Mouse (Mus musculus) large intestine, adult 2 months (tissue): Measurements from ENCODE around the gene Sh2d7. TPM values are rescaled to one million over a fixed set of nuclear protein-coding genes. Genes with fewer than 3 reads are reported as not detected.
"Not testable (repeated sequence)": the region's sequence is repeated elsewhere in the genome, so short reads cannot be mapped to it uniquely, and the experiment has no call there.

ENCODE experiments used
- DNase-seq: peaks from one replicate; pipeline ENCODE4 v3.0.0-alpha.2; 2012; ENCODE audit warnings: low read depth, low spot score
- WGBS: fragments of 180-500 bp; shearing (Covaris S2); methylation state at CpG from one replicate; pipeline ENCODE4 v1.1.7; 2018; 5-methylcytosine and 5-hydroxymethylcytosine counted together
- polyA plus RNA-seq: library from polyadenylated mRNA; depleted of rRNA; stranded (reverse); fragments of >200 nt; gene quantifications from 2 replicates; pipeline ENCODE4 v1.2.3, GENCODE M21; 2012

Gene Sh2d7
- polyA plus RNA-seq, 1 experiment: 3.8 TPM

- no peak for DNase-seq
- WGBS: 67% methylated on average over 5 of the region's 5 CpGs
These were observed 2.0 kb downstream of the Sh2d7 start for GRCm38 (mm10) chr9:54540801-54541200.

DNA sequence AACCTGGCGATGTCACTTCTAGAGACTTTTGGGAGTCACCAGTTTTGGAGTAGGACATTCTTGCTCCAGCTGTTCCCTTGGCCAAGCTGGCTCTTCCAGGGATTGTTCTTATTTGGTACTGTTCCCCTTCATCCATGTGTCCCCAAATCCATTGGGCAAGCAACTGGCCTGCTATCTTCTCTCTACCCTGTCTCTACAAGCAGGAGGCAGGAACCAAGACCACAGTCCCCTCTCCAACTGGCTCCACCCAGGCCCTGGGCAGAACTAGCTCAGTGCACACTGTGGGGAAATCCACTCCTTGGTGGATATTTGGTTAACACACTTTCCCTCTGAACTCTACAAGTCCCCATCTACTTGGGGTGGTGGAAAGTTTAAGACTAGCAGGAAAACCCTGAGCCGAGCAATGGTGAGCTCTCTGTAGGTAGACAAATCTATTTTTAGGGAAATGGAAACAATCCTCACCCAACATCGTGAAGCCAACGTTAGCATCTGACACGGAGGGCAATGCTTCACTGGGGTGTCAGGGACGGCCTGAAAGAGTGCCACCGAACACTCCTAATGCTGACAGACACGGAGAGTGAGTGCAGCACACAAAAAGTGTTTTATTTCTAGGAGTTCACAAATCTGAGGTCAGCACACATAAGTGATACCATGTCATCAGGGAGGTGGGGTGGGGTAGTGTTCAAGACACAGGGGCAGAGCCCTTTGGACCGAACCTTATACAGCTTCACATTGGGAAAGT, 5.6 kb downstream of the Sh2d7 start:
- 80% methylated on average over 9 of the region's 9 CpGs for WGBS
- DNase-seq: no peak

GRCm38 (mm10) chr9:54544954-54545315, 6.2 kb downstream of the Sh2d7 start:
- DNase-seq: no peak
- 91% methylated on average over 4 of the region's 4 CpGs for WGBS

DNA sequence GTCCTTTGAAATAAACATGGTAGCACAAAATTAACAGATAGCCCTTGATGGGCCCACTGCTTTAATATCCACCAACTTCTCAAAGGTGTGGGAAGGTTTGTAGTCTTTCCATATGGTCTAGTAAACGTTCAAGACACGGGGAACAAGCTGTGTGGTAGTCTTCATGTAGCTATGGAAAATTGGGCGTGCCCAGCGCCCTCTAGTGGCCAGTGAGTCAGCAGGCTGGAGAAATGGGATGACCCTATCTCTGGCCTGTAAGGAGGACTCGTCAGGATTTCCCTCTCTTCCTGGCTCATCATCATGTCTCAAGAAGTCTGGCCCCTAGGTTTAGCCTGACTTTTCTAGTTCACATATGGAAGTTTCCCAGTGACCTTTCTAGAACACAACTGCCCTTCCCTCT, 8.8 kb downstream of the Sh2d7 start:
- no peak for DNase-seq
- WGBS: 11% methylated on average over 5 of the region's 5 CpGs

DNA sequence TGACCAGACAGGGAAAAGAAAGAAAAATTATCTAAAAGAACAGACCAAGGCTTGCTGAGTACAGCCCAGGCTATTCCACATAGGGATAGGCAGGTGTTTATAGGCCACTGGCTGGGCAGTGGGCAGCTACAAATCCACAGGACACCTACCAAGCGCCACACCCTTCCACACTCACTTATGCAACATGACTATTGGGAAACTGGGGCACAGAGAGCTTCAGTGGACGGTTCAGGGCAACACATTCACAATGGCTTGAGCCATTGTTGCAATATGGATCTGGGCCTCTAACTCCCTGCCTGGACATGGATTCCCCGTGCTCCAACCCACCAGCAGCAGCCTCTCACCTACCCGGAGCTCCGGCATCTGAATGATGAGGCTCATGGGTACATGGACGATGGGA, 10.6 kb downstream of the Sh2d7 start:
- no peak for DNase-seq
- 89% methylated on average over 6 of the region's 6 CpGs for WGBS

GRCm38 (mm10) chr9:54552409-54552808, 13.6 kb downstream of the Sh2d7 start:
- DNase-seq: no peak
- 22% methylated on average over 5 of the region's 5 CpGs for WGBS

DNA sequence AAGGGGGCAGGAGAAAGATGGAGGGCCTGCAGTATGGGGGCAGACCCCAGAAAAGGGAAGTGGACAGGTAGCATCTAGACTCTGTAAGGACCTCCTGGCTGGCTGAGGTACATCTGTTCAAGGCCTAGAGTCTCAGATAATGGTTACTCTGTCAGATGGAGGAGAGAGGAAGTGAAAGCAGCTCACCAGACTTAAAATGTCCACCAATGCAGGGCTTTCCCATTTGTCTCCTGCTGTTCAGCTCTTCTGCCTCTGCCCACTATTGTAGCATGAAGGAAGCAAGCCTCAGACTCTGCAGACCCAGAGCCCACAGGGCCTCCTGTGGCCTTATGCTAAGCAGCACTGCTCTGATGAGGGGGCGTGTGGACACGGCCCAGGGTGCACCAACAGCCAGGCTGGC, 16.3 kb downstream of the Sh2d7 start:
- WGBS: 78% methylated on average over 2 of the region's 2 CpGs
- no peak for DNase-seq

GRCm38 (mm10) chr9:54558731-54559130, 19.9 kb downstream of the Sh2d7 start:
- DNase-seq: no peak
- 92% methylated on average over 8 of the region's 8 CpGs for whole genome bisulfite sequencing

- no peak for DNase-seq
- WGBS: 2% methylated on average over 51 of the region's 54 CpGs
These were observed 21.1 kb downstream of the Sh2d7 start, which contains the start of gene Cib2 for GRCm38 (mm10) chr9:54559771-54560471. TSS of gene Cib2 (minus strand) at chr9:54560218.

- 84% methylated on average over 8 of the region's 8 CpGs for WGBS
- DNase-seq: no peak
These were observed 22.2 kb downstream of the Sh2d7 start for GRCm38 (mm10) chr9:54560831-54561601.

- no peak for DNase-seq
These were observed 28.2 kb downstream of the Sh2d7 start for GRCm38 (mm10) chr9:54566958-54567357.

GRCm38 (mm10) chr9:54568732-54569131, 29.9 kb downstream of the Sh2d7 start:
- no peak for DNase-seq
- WGBS: 39% methylated on average over 2 of the region's 2 CpGs

More at GRCm38 (mm10) chr9:54566958-54567357, 28.2 kb downstream of the Sh2d7 start:
- 30% methylated on average over 4 of the region's 4 CpGs for WGBS

- WGBS: 15% methylated on average over 9 of the region's 9 CpGs
- no peak for DNase-seq
These were observed 32.5 kb downstream of the Sh2d7 start for GRCm38 (mm10) chr9:54571130-54571839.

DNA sequence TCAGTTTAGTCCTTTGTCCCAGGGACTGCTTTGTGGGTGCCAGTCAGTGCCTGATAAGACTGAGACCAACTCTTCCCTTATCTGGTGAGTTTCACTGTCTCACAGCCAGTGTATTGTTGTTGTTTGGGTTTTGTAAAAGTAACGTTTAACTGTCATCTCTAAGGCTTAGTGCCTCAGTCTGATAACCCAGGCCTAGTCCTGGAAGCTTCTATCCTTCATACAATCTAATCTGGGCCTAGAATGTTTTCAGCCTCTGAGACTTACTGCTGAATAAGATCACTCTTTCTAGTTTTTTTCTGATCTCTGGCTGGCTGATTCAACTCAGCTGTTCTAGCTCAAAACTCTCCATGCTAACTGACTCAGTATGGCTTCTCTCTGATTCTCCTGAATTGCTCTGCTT, 44.9 kb downstream of the Sh2d7 start:
- no peak for DNase-seq
- WGBS: 57% methylated on average over 1 of the region's 1 CpGs

DNA sequence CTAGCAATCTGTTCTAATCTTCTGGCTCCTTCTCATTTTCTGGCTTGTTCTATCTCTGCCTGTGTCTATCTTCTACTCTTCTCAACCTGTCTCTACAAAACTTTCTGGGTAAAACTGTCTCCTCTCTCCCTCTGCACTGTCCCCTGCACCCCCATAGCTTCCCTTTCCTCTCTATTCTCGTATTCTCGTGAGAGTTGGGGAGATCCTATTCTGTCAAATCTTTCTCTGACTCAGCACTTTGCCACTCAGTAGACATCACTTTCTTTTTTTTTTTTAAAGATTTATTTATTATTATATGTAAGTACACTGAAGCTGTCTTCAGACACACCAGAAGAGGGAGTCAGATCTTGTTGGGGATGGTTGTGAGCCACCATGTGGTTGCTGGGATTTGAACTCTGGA, 45.3 kb downstream of the Sh2d7 start:
- DNase-seq: not testable (repeated sequence)
- WGBS: 81% methylated on average over 2 of the region's 2 CpGs

DNA sequence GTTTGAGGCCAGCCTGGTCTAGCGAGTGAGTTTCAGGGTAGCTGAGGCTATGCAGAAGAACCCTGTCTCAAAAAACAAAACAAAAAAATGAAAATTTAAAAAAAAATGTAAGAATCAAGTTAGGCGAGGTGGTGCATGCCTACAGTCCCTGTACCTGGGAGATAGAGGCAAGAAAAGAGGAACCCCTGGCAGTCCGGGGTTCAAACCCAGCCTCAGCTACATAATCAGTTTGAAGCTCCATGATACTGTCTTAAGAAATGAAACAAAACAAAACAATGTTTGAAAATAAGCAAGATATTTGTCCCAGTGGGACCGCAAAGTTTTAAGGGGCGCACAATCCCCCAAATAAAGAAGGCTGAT, 47.0 kb downstream of the Sh2d7 start:
- 35% methylated on average over 5 of the region's 5 CpGs for WGBS
- no peak for DNase-seq

DNA sequence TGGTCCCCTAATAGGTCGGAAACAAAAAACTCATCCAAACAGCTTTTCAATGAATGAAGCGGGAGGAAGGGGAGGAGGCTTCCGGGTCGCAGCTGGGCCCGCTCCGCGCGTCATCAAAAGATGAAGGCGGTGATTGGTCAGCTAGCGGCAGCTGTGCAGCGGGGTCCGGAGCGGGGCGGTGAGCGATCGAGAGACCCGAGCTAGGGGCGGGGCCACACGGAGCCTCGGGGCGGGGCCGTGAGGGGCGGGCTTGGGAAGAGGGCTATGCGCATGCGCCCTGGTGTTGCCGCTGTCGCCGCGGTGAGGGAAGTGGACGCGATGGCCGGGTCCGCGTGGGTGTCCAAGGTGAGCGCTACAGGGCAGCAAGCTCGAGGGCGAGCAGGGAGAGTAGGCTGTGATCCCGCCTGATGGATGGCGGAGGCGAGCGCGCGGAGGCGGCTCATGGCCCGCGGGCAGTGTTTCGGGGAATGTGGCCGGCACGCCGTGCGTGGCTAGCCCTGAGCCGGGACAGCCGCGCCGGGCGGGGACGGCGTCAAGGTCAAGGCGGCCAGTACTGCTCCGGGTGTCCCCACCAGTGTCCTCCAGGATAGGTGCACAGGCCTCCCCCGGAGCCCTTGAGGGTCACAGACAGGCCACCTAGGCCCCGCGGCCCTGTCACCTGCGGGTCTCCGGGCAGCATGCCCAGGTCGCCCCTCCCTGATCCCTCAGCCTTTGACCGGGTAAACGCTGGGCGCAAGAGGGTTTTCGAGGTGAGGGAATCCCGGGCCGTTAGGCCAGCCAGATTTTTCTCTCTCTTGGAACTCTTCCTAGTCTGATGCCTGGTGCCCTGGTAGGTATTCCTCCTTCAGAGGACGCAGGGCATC, 47.6 kb downstream of the Sh2d7 start, which contains the start of gene Idh3a:
Idh3a (plus strand) TSS at position 136 of the 863 bp plus-strand sequence.
- peak; percentile 66 for DNase-seq
- under 1% methylated on average over 73 of the region's 73 CpGs for WGBS

- WGBS: 26% methylated on average over 4 of the region's 4 CpGs
- no peak for DNase-seq
These were observed 49.1 kb downstream of the Sh2d7 start for GRCm38 (mm10) chr9:54587863-54588262.

DNA sequence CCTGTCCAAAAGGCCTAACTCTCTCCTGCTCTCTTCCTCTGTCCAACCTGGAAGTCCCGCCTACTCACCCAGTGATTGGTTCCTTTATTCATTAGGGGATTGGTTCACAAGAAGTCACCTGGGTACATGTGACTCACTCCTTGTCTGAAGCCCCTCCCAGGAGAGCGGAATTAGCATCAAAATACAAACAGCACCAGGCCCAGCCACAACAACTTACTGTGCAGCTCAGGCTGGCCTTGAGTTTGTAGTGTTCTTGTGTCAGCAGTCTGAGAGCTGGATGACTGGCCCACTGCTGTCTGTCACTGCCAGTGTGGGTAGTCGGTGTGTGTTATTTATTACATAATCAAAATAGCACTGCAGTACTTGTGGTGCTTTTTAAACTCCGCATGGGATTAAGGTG, 54.9 kb downstream of the Sh2d7 start:
- DNase-seq: not testable (repeated sequence)
- WGBS: 84% methylated on average over 4 of the region's 4 CpGs
